Mouse (Mus musculus): ENCODE results near the gene Ager. TPM values are rescaled to one million over a fixed set of nuclear protein-coding genes. Genes with fewer than 3 reads are reported as not detected.

Gene Ager
- 1.3 and 1.5 TPM in 2 replicates for polyA plus RNA-seq (2015; fragmentation: Nextera tagmentation; extraction: Ambion mirVana)

- H3K36me3 ChIP-seq (ENCODE audit: control insufficient read depth, insufficient read depth): peaks cover 45% of the 10 kb centered on the region; the same call in 1 of the 2 replicates
- no peak for TF ChIP-seq CTCF (IDR thresholded peaks at IDR 0.05; ENCODE audit: low read depth)
These were observed at the start of gene Ager for GRCm38 (mm10) chr17:34597566-34598095. Ager (plus strand) TSS chr17:34597862.

GRCm38 (mm10) chr17:34549156-34549555, 48.5 kb upstream of the Ager start:
- H3K4me3 ChIP-seq (ENCODE audit: low read depth, low read length): peak overlapping the region; percentile 27; the same call in 1 of the 2 replicates
- 0 out of 2 replicates have a peak overlapping the region, but pooled peaks have one; percentile 18 for H3K9ac ChIP-seq (ENCODE audit: low read depth, low read length)
- H3K4me2 ChIP-seq (replicated peaks; ENCODE audit: low read depth): peak overlapping the region; percentile 57
- TF ChIP-seq CTCF (IDR thresholded peaks at IDR 0.05; ENCODE audit: low read depth): no peak
- H3K9me3 ChIP-seq (ENCODE audit: control insufficient read depth): no peaks in the 10 kb centered on the region
- H3K4me1 ChIP-seq (replicated peaks; ENCODE audit: control insufficient read depth, insufficient read depth, low read length): no peaks in the 10 kb centered on the region; the same call in 1 of the 2 replicates
- ATAC-seq: peak; percentile 67
- H3K36me3 ChIP-seq (ENCODE audit: control insufficient read depth, insufficient read depth): no peaks in the 10 kb centered on the region
- peak overlapping the region; percentile 76 for H3K27ac ChIP-seq (ENCODE audit: low read depth, low read length)
- no peaks in the 10 kb centered on the region for H3K27me3 ChIP-seq (replicated peaks; ENCODE audit: control insufficient read depth, insufficient read depth, low read length)
- 43% methylated on average over 3 of the region's 3 CpGs for WGBS

More at GRCm38 (mm10) chr17:34597566-34598095, at the start of gene Ager:
- Histone ChIP-seq H3K9me3 (ENCODE audit: control insufficient read depth) (no peaks in the 10 kb centered on the region), H3K9ac (ENCODE audit: low read depth, low read length) (0 out of 2 replicates have a peak within 1 kb of the TSS, but pooled peaks have one; percentile 17), H3K27me3 (replicated peaks; ENCODE audit: control insufficient read depth, insufficient read depth, low read length) (no peaks in the 10 kb centered on the region), H3K4me3 (ENCODE audit: low read depth, low read length) (no peak within 1 kb of the TSS), H3K4me2 (replicated peaks; ENCODE audit: low read depth) (0 out of 2 replicates have a peak within 1 kb of the TSS, but pooled peaks have one; percentile 6), H3K27ac (ENCODE audit: low read depth, low read length) (no peak within 1 kb of the TSS; the same call in 1 of the 2 replicates), H3K4me1 (replicated peaks; ENCODE audit: control insufficient read depth, insufficient read depth, low read length) (peaks cover 2% of the 10 kb centered on the region; the same call in 1 of the 2 replicates)
- WGBS: 21% methylated on average over 6 of the region's 6 CpGs
- no peak for ATAC-seq

- 48% methylated on average over 2 of the region's 2 CpGs for WGBS
- Histone ChIP-seq H3K4me3 (ENCODE audit: low read depth, low read length) (no peak overlapping the region), H3K27me3 (replicated peaks; ENCODE audit: control insufficient read depth, insufficient read depth, low read length) (no peaks in the 10 kb centered on the region), H3K4me2 (replicated peaks; ENCODE audit: low read depth) (no peak overlapping the region), H3K27ac (ENCODE audit: low read depth, low read length) (no peak overlapping the region), H3K4me1 (replicated peaks; ENCODE audit: control insufficient read depth, insufficient read depth, low read length) (no peaks in the 10 kb centered on the region; the same call in 1 of the 2 replicates), H3K36me3 (ENCODE audit: control insufficient read depth, insufficient read depth) (no peaks in the 10 kb centered on the region), H3K9ac (ENCODE audit: low read depth, low read length) (no peak overlapping the region), H3K9me3 (ENCODE audit: control insufficient read depth) (no peaks in the 10 kb centered on the region)
- peak; percentile 74 for ATAC-seq
- TF ChIP-seq CTCF (IDR thresholded peaks at IDR 0.05; ENCODE audit: low read depth): no peak
These were observed 47.8 kb upstream of the Ager start for GRCm38 (mm10) chr17:34549843-34550242.

GRCm38 (mm10) chr17:34555483-34555882, 42.2 kb upstream of the Ager start:
- peak; percentile 32; the same call in 1 of the 2 replicates for ATAC-seq
- Histone ChIP-seq H3K9ac (ENCODE audit: low read depth, low read length) (no peak overlapping the region), H3K4me1 (replicated peaks; ENCODE audit: control insufficient read depth, insufficient read depth, low read length) (no peaks in the 10 kb centered on the region), H3K4me2 (replicated peaks; ENCODE audit: low read depth) (no peak overlapping the region; the same call in 1 of the 2 replicates), H3K9me3 (ENCODE audit: control insufficient read depth) (no peaks in the 10 kb centered on the region), H3K27me3 (replicated peaks; ENCODE audit: control insufficient read depth, insufficient read depth, low read length) (no peaks in the 10 kb centered on the region), H3K36me3 (ENCODE audit: control insufficient read depth, insufficient read depth) (no peaks in the 10 kb centered on the region), H3K4me3 (ENCODE audit: low read depth, low read length) (no peak overlapping the region), H3K27ac (ENCODE audit: low read depth, low read length) (no peak overlapping the region)
- peak; percentile 95 for TF ChIP-seq CTCF (IDR thresholded peaks at IDR 0.05; ENCODE audit: low read depth)
- WGBS: 20% methylated on average over 5 of the region's 5 CpGs

- no peak for ATAC-seq
- Histone ChIP-seq H3K36me3 (ENCODE audit: control insufficient read depth, insufficient read depth) (no peaks in the 10 kb centered on the region), H3K9ac (ENCODE audit: low read depth, low read length) (no peak overlapping the region), H3K4me3 (ENCODE audit: low read depth, low read length) (no peak overlapping the region), H3K4me2 (replicated peaks; ENCODE audit: low read depth) (no peak overlapping the region), H3K9me3 (ENCODE audit: control insufficient read depth) (no peaks in the 10 kb centered on the region), H3K27me3 (replicated peaks; ENCODE audit: control insufficient read depth, insufficient read depth, low read length) (no peaks in the 10 kb centered on the region), H3K4me1 (replicated peaks; ENCODE audit: control insufficient read depth, insufficient read depth, low read length) (no peaks in the 10 kb centered on the region), H3K27ac (ENCODE audit: low read depth, low read length) (no peak overlapping the region)
- TF ChIP-seq CTCF (IDR thresholded peaks at IDR 0.05; ENCODE audit: low read depth): no peak
- 68% methylated on average over 8 of the region's 8 CpGs for WGBS
These were observed 41.3 kb upstream of the Ager start for GRCm38 (mm10) chr17:34556406-34556805.

- H3K27me3 ChIP-seq (replicated peaks; ENCODE audit: control insufficient read depth, insufficient read depth, low read length): no peaks in the 10 kb centered on the region
- WGBS: 67% methylated on average over 11 of the region's 11 CpGs
- no peak overlapping the region for H3K9ac ChIP-seq (ENCODE audit: low read depth, low read length)
- no peak overlapping the region for H3K4me3 ChIP-seq (ENCODE audit: low read depth, low read length)
- H3K27ac ChIP-seq (ENCODE audit: low read depth, low read length): no peak overlapping the region
- TF ChIP-seq CTCF (IDR thresholded peaks at IDR 0.05; ENCODE audit: low read depth): no peak
- ATAC-seq: no peak
- H3K4me1 ChIP-seq (replicated peaks; ENCODE audit: control insufficient read depth, insufficient read depth, low read length): no peaks in the 10 kb centered on the region
- H3K4me2 ChIP-seq (replicated peaks; ENCODE audit: low read depth): no peak overlapping the region
- H3K9me3 ChIP-seq (ENCODE audit: control insufficient read depth): no peaks in the 10 kb centered on the region
- no peaks in the 10 kb centered on the region for H3K36me3 ChIP-seq (ENCODE audit: control insufficient read depth, insufficient read depth)
These were observed 40.3 kb upstream of the Ager start for GRCm38 (mm10) chr17:34557411-34557810.
